Mouse (Mus musculus) liver, embryonic 12.5 days (tissue): Measurements from ENCODE around the gene Cdk18. TPM values are rescaled to one million over a fixed set of nuclear protein-coding genes. Genes with fewer than 3 reads are reported as not detected.

Experiments used
- ATAC-seq: fragments of 200-750 bp; cut with Nextera tagmentation; 2 replicates; pipeline ENCODE4 v1.8.0; 2017; ENCODE audit warnings: moderate number of reproducible peaks, mild to moderate bottlenecking, moderate library complexity
- H3K27ac ChIP-seq: fragments of 300-500 bp; sonication (generic); 2 replicates; pipeline ENCODE4 v1.5.1; 2016; ENCODE audit warnings: mild to moderate bottlenecking
- H3K27me3 ChIP-seq: fragments of 300-500 bp; sonication (generic); replicated peaks from 2 replicates; pipeline ENCODE4 v1.6.1; 2016; ENCODE audit warnings: mild to moderate bottlenecking, moderate library complexity
- H3K36me3 ChIP-seq: fragments of 300-500 bp; sonication (generic); 2 replicates; pipeline ENCODE4 v1.6.1; 2016; ENCODE audit warnings: mild to moderate bottlenecking, moderate library complexity
- H3K4me1 ChIP-seq: fragments of 300-500 bp; sonication (generic); 2 replicates; pipeline ENCODE4 v1.6.1; 2016
- H3K4me2 ChIP-seq: fragments of 300-500 bp; sonication (generic); 2 replicates; pipeline ENCODE4 v1.6.1; 2016; ENCODE audit warnings: mild to moderate bottlenecking, moderate library complexity
- H3K4me3 ChIP-seq: fragments of 300-500 bp; sonication (generic); 2 replicates; pipeline ENCODE4 v1.5.1; 2016; ENCODE audit warnings: mild to moderate bottlenecking, moderate library complexity
- H3K9ac ChIP-seq: fragments of 300-500 bp; sonication (generic); 2 replicates; pipeline ENCODE4 v1.6.1; 2016; ENCODE audit warnings: mild to moderate bottlenecking, moderate library complexity
- H3K9me3 ChIP-seq: fragments of 300-500 bp; sonication (generic); replicated peaks from 2 replicates; pipeline ENCODE4 v1.6.1; 2016; ENCODE audit warnings: mild to moderate bottlenecking, moderate library complexity
- WGBS: fragments of 180-500 bp; shearing (Covaris S2); methylation state at CpG from one replicate; pipeline ENCODE4 v1.1.7; 2016; ENCODE audit not compliant: insufficient replicate concordance; 5-methylcytosine and 5-hydroxymethylcytosine counted together
- polyA plus RNA-seq: library from polyadenylated mRNA; unstranded; fragments of >200 nt; fragmentation: Nextera tagmentation; extraction: Ambion mirVana; gene quantifications from 2 replicates; pipeline ENCODE4 v1.2.1, GENCODE M21; 2016

The Cdk18 gene
- polyA plus RNA-seq, 1 experiment from 2014 or later, result 2.7 TPM

GRCm38 (mm10) chr1:132144837-132145236, 5.4 kb upstream of the Cdk18 start:
- peaks cover 8% of the 10 kb centered on the region; the same call in 1 of the 2 replicates for H3K4me1 ChIP-seq
- H3K4me2 ChIP-seq, result no peak overlapping the region
- H3K9me3 ChIP-seq, result no peaks in the 10 kb centered on the region
- H3K27me3 ChIP-seq, result peaks cover 18% of the 10 kb centered on the region
- ATAC-seq, result no peak
- H3K9ac ChIP-seq, result no peak overlapping the region
- H3K27ac ChIP-seq, result no peak overlapping the region
- no peak overlapping the region for H3K4me3 ChIP-seq
- no peaks in the 10 kb centered on the region for H3K36me3 ChIP-seq
- 56% methylated on average over 3 of the region's 3 CpGs for WGBS

DNA sequence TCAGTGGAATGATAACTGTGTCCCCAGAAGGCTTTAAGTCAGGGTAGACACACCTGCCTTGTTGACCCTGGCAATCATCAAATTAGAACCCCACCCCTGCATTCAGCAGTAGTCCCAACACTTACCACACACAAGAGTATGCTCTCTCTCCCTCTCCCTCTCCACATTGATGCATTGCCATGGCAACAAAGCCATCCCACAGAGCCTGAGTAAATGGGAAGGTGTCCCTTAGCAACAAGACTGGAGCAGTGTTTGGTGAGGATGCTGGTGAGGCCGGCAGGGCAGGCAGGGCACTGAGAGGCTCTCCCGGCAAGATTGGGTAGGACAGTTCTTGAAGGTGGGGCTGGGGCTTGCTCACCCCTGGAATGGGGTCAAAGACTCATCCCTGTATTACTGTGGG, 4.7 kb upstream of the Cdk18 start:
- H3K4me3 ChIP-seq, result no peak overlapping the region
- 60% methylated on average over 2 of the region's 2 CpGs for WGBS
- ATAC-seq, result no peak
- no peaks in the 10 kb centered on the region for H3K36me3 ChIP-seq
- no peaks in the 10 kb centered on the region for H3K9me3 ChIP-seq
- no peak overlapping the region for H3K27ac ChIP-seq
- peaks cover 24% of the 10 kb centered on the region for H3K27me3 ChIP-seq
- H3K4me2 ChIP-seq, result no peak overlapping the region
- no peak overlapping the region for H3K9ac ChIP-seq
- H3K4me1 ChIP-seq, result peaks cover 11% of the 10 kb centered on the region

GRCm38 (mm10) chr1:132143730-132144129, 4.2 kb upstream of the Cdk18 start:
- 66% methylated on average over 4 of the region's 4 CpGs for WGBS
- Histone ChIP-seq H3K4me2 (no peak overlapping the region), H3K9ac (no peak overlapping the region), H3K4me3 (no peak overlapping the region), H3K4me1 (peaks cover 15% of the 10 kb centered on the region), H3K36me3 (no peaks in the 10 kb centered on the region), H3K27ac (no peak overlapping the region), H3K27me3 (peaks cover 29% of the 10 kb centered on the region), H3K9me3 (no peaks in the 10 kb centered on the region)
- ATAC-seq, result no peak

DNA sequence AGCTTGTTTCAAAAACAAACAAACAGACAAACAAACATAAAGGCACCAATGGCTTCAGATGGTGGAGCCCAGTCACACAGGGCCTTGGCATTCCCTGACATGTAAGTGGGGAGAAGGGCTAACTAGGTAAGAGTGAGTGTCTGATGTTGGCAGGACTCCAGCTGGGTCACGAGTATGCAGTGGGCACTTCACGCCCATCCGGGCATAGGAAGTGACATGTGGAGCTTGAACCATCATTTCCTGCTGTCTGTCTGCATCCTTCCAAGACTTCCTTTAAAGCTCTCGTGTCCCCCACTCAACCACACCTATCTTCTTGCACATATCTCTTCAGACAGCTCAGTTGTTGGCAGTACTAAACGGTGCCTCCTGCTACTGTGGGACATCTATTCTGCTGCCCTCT, 3.6 kb upstream of the Cdk18 start:
- H3K9me3 ChIP-seq, result no peaks in the 10 kb centered on the region
- peaks cover 35% of the 10 kb centered on the region for H3K27me3 ChIP-seq
- no peak for ATAC-seq
- no peak overlapping the region for H3K27ac ChIP-seq
- no peak overlapping the region for H3K9ac ChIP-seq
- H3K4me3 ChIP-seq, result no peak overlapping the region
- no peak overlapping the region for H3K4me2 ChIP-seq
- H3K36me3 ChIP-seq, result no peaks in the 10 kb centered on the region
- 27% methylated on average over 5 of the region's 5 CpGs for WGBS
- H3K4me1 ChIP-seq, result peaks cover 21% of the 10 kb centered on the region

DNA sequence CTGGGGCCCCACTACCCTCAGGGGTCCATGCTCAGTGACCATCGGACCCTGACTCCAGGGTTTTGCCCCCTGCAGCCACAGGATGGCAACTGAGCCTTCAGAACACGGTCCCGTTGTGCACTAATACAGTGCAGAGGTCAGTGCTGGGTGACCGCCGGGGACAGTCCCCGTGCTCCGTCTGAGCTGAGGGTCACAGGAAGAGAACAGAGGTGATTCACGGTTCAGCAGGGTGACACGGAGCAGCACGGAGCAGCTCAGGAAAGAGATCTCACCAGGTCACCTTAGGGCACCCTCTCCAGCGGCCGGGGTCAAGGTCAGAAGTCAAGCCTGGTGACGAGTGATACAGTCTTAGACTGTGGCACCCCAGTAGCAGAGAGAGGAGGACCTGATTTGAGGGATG, 2.3 kb upstream of the Cdk18 start:
- 48% methylated on average over 13 of the region's 13 CpGs for WGBS
- peak; percentile 42 for ATAC-seq
- H3K4me2 ChIP-seq, result no peak overlapping the region
- H3K36me3 ChIP-seq, result no peaks in the 10 kb centered on the region
- H3K4me3 ChIP-seq, result no peak overlapping the region
- no peak overlapping the region for H3K9ac ChIP-seq
- H3K9me3 ChIP-seq, result no peaks in the 10 kb centered on the region
- H3K27me3 ChIP-seq, result peaks cover 49% of the 10 kb centered on the region
- no peak overlapping the region for H3K27ac ChIP-seq
- H3K4me1 ChIP-seq, result peaks cover 25% of the 10 kb centered on the region

DNA sequence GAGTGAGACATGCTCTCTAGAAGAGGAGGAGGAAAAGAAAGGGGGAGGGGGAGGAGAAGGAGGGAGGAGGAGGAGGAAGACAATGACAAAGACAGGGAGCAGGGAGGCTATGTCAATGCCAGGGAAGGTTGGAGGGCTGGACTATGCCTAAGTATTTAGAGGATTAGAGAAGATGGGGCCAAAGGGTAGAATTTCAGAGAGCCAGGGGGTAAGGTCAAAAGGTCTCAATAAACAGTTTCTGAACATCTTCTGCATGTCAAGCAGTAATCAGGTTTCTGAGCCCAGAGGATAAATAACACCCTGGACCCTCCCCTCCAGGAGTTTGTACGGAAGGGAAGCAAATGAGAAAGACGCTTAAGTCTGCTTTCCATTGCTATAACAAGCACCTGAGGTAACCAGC, 1.7 kb upstream of the Cdk18 start:
- no peak overlapping the region for H3K4me3 ChIP-seq
- 70% methylated on average over 2 of the region's 2 CpGs for WGBS
- H3K4me2 ChIP-seq, result no peak overlapping the region
- no peak overlapping the region for H3K9ac ChIP-seq
- peaks cover 53% of the 10 kb centered on the region for H3K27me3 ChIP-seq
- no peak for ATAC-seq
- H3K4me1 ChIP-seq, result peaks cover 25% of the 10 kb centered on the region
- no peaks in the 10 kb centered on the region for H3K36me3 ChIP-seq
- no peak overlapping the region for H3K27ac ChIP-seq
- no peaks in the 10 kb centered on the region for H3K9me3 ChIP-seq

DNA sequence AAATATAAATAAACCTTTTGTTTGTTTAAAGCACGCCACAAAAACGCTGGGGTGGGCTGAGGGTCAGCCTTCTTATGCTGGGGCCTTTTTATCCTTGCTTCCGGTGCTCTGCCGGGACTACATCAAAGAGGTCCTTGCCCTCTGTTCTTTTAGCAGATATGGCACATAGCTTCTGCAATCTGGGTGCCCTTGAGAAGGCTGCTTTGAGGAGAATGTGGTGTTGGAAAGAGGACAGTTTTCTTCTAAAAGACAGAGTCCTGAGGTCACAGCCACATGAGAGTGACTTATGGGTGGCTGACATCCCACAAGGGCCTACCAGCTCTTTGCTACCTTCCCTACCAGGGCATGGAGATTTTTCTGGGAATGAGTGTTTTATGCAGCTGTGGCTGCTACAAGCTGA, 1.1 kb upstream of the Cdk18 start:
- peaks cover 53% of the 10 kb centered on the region for H3K27me3 ChIP-seq
- 51% methylated on average over 4 of the region's 4 CpGs for WGBS
- no peak overlapping the region for H3K4me2 ChIP-seq
- H3K9ac ChIP-seq, result no peak overlapping the region
- ATAC-seq, result no peak
- no peaks in the 10 kb centered on the region for H3K9me3 ChIP-seq
- H3K27ac ChIP-seq, result no peak overlapping the region
- H3K4me1 ChIP-seq, result peaks cover 25% of the 10 kb centered on the region
- no peak overlapping the region for H3K4me3 ChIP-seq
- no peaks in the 10 kb centered on the region for H3K36me3 ChIP-seq

GRCm38 (mm10) chr1:132140171-132140570, 687 bp upstream of the Cdk18 start:
- no peak overlapping the region for H3K9ac ChIP-seq
- H3K4me1 ChIP-seq, result peaks cover 29% of the 10 kb centered on the region
- H3K9me3 ChIP-seq, result no peaks in the 10 kb centered on the region
- H3K4me2 ChIP-seq, result no peak overlapping the region; the same call in 1 of the 2 replicates
- ATAC-seq, result no peak
- no peak overlapping the region for H3K4me3 ChIP-seq
- 48% methylated on average over 10 of the region's 10 CpGs for WGBS
- H3K36me3 ChIP-seq, result no peaks in the 10 kb centered on the region
- no peak overlapping the region for H3K27ac ChIP-seq
- H3K27me3 ChIP-seq, result peaks cover 53% of the 10 kb centered on the region

DNA sequence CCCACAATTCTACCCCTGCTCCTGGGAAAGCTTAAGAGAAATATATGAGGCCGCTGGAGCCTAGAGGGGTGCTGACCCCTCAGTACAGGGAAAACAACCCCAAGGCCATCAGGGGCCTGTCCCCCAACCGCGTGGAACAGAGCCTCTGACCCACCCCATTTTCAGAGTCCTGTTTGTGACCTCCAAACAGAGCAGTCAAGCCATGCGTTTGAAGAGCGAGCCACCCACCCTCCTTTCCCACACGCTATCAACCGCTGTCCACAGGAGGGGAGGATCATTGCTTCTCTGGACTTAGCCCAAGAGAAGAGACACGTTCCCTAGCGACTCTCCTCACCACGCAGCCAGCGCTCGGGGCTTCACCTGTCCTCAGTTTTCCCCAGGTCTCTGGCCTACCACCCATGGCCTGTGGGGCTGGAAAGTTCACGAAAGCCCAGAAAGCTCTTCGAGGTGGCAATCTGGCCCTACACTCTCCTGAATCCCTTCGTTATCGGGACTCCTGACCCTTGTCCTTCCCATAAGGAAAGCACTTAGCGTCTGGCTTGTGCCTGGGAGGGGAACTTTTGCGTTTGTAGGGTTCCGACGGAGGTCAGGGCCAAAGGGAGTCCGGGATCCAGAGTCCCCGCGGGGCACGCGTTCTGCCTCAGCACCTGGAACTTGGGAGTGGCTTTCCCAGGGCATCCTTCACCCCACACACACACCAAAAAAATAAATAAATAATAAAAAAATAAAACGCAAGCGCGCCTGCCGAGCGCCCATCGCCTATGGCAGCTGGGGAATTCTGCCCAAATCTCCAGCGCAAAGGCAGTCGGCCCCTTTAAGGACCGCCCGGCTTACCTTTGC, 688 bp downstream of the Cdk18 start:
- Histone ChIP-seq H3K27ac (no peak overlapping the region; the same call in 1 of the 2 replicates), H3K36me3 (no peaks in the 10 kb centered on the region), H3K9me3 (no peaks in the 10 kb centered on the region), H3K9ac (peak overlapping the region; percentile 59), H3K4me2 (peak overlapping the region; percentile 81), H3K27me3 (peaks cover 53% of the 10 kb centered on the region), H3K4me3 (peak overlapping the region; percentile 61), H3K4me1 (peaks cover 35% of the 10 kb centered on the region)
- no peak for ATAC-seq
- WGBS, result 6% methylated on average over 35 of the region's 35 CpGs

- H3K4me2 ChIP-seq, result peak overlapping the region; percentile 81
- H3K4me3 ChIP-seq, result no peak overlapping the region
- WGBS, result 38% methylated on average over 9 of the region's 9 CpGs
- H3K9ac ChIP-seq, result no peak overlapping the region
- H3K27me3 ChIP-seq, result peaks cover 53% of the 10 kb centered on the region
- no peaks in the 10 kb centered on the region for H3K9me3 ChIP-seq
- no peaks in the 10 kb centered on the region for H3K36me3 ChIP-seq
- ATAC-seq, result no peak
- no peak overlapping the region for H3K27ac ChIP-seq
- peaks cover 42% of the 10 kb centered on the region for H3K4me1 ChIP-seq
These were observed 1.4 kb downstream of the Cdk18 start for GRCm38 (mm10) chr1:132137935-132138575.

- Histone ChIP-seq H3K4me2 (no peak overlapping the region), H3K27me3 (peaks cover 52% of the 10 kb centered on the region), H3K9me3 (no peaks in the 10 kb centered on the region), H3K36me3 (no peaks in the 10 kb centered on the region), H3K4me1 (peaks cover 46% of the 10 kb centered on the region), H3K9ac (no peak overlapping the region), H3K4me3 (no peak overlapping the region), H3K27ac (no peak overlapping the region)
- no peak for ATAC-seq
- 64% methylated on average over 3 of the region's 3 CpGs for WGBS
These were observed 2.6 kb downstream of the Cdk18 start for GRCm38 (mm10) chr1:132136847-132137246.

DNA sequence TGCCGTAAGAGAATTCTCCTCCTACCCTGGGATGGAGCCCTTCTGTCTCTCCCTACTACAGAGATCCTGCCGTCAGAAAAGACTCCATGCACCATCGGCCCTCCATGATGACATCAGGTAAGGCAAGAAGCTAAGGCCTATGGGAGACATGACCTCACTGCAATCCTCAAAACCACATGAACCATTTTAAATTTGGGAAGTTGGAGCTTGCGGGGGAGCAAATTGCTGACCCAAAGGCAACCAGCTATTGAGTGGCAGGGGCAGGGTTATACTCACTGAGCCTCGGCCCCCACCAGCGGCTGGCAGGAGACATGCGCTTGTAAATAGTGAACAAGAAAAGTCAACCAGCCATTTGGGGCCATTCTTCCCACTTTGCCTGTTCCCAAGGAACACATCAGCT, 3.9 kb downstream of the Cdk18 start:
- no peak overlapping the region for H3K4me2 ChIP-seq
- peaks cover 46% of the 10 kb centered on the region for H3K4me1 ChIP-seq
- peaks cover 46% of the 10 kb centered on the region for H3K27me3 ChIP-seq
- no peaks in the 10 kb centered on the region for H3K36me3 ChIP-seq
- no peak overlapping the region for H3K4me3 ChIP-seq
- H3K27ac ChIP-seq, result no peak overlapping the region
- 56% methylated on average over 7 of the region's 7 CpGs for WGBS
- no peak overlapping the region for H3K9ac ChIP-seq
- ATAC-seq, result no peak
- H3K9me3 ChIP-seq, result no peaks in the 10 kb centered on the region
